Mouse (Mus musculus) v-Abl transformed pro-B cells (cell line): ENCODE measurements at regions not wholly inside any gene's neighbourhood (a gene's known extent, or its start where the extent isn't known, plus 50 kb on each side); places are given as distances from the start of the nearest gene placed in this dataset.

Experiments used
- in situ Hi-C, 2 experiments: fragments of 400-800 bp; cut with MboI; formaldehyde crosslinking; loops; one replicate each; pipeline ENCODE4 v1.15.1; 2025; ENCODE audit not compliant: unreplicated experiment in 2 of 2

DNA sequence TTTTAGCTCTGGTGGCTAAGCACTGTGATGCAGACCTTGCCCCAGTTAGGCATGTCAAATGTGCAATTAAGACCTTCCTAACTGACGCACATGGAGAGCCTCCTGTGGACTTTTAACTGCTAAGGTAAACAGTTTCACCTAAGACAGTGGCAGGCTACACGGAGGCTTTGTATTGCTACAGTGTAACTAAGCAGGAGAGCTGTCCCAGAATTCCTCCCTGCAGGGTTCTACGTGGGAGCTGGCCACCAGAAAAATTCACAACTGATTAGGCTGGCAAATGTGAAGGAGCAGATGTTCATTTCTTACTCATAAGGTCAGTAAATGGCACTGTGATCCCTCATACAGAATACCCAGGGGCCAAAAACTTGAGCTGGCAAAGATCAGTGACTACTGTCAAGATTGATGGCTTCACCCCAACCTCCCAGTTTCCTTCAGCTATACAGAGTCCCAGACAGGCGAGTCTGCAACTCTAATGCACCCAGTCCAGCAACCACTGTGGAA, 165.5 kb upstream of the Ift57 start:
- in situ Hi-C loops: loop anchor here (5.0 to 25.0 kb wide), 4 partner anchors 221 to 581 kb away; no protein-coding TSS in a partner anchor

DNA sequence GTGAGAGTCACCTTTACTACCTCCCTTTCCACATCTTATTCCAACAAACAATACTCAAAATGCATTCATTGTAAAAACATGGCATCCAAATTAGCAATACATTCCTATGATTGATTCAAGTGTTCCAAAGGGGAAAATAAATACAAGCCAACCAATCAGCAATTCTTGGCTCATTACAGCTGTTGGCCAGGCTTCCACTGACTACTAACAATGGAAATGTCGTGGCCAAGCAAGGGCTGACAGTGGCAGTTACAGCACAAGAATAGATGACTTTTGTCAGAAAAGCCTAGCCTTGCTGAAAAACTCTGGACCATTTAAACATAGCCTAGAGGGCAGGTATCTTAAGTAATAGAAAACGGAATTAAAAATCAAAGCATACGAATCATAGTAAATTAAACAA, 148.8 kb upstream of the Ift57 start:
- in situ Hi-C loops: no loop called here

DNA sequence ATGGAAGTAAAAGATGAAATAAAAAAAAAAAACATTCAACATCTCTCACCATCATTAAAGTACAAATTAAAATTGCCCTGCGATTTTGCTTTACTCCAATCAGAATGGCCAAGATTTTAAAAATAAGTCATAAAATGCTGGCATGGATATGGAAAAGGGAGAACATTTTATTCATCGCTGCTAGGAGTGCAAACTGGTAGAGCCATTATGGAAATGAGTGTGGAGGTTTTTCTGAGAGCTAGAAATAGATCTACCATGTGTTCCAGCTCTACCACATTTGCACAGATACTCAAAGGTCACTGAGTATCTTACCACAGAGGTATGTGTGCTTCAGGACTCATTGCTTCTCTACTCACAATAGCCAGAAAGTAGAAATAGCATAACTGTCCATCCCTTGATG, 129.0 kb upstream of the Ift57 start:
- in situ Hi-C loops: no loop called here

DNA sequence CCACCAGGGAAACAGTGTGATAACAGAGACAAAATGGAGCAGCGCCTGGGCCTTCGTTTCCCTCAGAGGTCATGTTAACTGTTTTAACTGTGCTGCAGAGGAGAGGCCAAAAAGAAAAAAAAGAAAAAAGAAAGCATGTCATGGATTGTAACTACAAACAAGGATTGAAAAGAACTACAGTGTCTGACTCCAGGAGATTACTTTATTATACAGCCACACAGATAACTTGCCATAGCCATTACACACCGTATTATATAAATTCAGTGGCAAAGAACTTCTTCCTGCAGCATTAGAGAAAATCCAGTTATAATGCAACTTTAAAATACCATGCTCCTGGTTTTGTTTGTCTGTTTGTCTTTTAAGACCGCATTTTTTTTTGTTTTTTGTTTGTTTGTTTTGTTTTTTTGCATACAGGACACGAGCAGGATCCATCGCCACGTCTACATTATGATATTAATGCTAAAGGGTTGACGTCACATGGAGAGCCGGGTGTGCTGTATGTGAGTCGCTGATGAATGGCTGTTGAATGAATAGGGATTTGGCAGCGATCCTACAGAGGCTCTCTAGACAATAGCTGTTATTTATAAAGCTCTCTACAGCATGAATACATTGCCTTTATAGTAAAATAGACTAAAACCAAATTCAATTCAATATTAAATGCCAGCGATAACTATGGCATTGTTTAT, 126.4 kb upstream of the Ift57 start:
- in situ Hi-C loops: no loop called here

DNA sequence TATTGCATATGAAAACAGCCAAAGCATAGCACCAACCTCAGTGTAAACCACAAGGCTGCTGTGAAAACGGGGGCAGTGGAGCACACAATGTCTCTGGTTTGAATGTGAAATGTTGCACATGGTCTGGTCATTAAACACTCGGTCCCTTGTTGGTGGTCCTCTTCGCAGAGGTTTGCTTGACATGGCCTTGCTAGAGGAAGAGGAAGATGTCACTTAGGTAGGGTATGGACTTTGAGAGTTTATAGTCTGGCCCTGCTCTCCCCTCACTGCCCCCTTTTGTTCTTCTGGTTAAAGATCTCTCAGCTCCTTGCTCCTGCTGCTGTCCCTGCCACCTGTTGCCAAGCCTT, 125.9 kb upstream of the Ift57 start:
- in situ Hi-C loops: no loop called here

DNA sequence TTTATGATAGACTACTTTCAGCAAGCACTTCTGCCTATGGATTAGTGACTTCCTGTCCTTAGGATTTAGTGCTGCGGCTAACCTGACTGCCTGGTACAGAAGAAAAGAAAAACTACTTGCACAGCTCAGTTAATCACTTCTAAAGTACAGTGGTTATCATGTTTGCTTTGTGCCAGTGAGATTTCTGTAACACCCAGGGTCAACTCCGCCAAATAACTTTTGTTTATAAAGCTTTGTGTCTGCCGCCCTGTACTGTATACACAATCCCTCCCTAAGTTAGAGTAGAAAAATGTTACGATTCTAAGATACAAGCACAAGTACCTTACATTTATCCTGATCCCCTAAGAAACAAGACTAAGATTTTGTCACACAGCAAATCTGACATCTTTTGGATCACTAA, 120.1 kb upstream of the Ift57 start:
- in situ Hi-C loops: no loop called here

DNA sequence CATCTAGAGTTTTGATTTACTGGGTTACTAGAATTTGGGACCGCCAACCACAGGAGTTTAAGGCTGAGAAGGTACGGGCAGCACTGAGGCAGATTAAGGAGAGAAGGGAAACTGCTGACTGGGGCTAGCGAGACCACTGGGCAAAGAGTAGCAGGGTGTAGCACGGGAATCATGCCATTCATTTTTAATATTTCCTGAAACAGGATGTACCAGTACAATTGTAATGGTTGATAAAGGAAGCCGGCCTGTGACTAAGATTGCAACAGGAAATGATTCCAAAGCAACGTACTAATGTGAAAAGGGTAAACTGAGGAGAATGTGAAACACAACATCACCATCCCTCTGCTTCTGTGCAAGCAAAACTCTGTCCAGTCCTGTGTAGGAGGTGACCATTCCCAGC, 118.3 kb upstream of the Ift57 start:
- in situ Hi-C loops: no loop called here

DNA sequence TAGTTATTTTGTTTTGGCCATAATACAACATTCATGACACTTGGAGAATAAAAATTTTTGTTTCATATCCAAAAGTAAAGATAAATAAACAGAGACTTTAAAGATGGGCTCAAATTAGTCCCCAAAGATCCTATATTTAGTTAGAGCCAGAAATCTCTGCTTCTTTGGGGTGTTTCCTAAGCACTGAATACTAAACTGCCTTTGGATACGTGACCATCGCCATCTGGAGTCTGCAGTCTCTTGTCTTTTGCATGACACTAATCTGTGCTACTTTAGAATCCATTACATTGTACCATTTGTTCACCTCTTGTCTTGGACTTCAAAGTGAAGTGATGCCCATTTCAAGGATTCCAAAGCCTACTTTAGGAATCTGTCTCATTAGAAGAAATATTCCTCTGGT, 92.5 kb upstream of the Ift57 start:
- in situ Hi-C loops: no loop called here

DNA sequence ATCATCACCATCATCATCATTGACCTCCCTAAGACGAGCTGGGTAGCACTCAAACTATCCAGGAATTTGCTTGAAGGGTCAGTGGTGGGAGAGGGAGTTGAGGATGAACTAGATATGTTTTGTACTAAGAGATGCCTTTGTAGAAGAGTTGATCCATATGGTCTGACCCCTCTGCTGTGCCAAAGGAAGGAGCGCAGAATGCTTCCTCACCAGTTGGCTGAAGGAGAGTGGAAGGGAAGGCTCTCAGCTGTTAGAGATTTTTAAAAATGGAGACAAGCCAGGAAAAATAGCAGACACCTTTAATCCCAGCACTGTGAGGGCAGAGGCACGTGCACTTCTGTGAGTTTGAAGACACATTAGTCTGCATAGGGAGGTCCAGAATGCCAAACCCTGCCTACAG, 84.2 kb upstream of the Ift57 start:
- in situ Hi-C loops: no loop called here

DNA sequence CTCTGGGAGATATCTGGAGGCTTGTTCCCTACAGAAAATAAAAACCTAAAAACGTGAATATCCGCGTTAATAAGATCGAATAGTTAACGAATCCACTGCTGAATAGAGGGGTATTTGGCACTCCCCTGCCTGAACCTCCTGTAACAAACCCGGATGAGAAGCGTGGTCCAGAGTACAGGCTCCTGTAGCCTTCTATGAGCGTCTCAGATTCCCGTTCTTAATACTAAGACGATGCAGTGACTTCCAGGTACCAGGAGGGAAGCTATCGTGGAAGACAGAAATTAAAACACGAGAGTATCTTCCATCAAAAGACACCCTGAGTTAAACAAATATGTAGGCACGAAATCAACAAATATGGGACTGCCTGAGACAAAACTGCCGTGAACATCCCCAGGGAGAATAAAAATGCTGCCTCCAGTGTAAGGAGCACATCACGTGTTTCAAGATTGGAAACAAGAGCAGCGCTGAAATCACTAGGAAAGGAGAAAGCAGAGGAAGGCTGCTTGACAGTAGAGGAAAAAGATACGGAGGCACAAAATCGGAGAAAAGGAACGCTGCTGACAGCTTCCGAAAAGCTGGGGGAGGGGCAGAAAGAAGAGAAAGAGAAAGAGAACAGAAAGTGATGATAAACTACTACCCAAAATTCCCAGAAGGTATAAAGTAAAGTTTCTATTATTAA, 83.6 kb upstream of the Ift57 start:
- in situ Hi-C loops: no loop called here

DNA sequence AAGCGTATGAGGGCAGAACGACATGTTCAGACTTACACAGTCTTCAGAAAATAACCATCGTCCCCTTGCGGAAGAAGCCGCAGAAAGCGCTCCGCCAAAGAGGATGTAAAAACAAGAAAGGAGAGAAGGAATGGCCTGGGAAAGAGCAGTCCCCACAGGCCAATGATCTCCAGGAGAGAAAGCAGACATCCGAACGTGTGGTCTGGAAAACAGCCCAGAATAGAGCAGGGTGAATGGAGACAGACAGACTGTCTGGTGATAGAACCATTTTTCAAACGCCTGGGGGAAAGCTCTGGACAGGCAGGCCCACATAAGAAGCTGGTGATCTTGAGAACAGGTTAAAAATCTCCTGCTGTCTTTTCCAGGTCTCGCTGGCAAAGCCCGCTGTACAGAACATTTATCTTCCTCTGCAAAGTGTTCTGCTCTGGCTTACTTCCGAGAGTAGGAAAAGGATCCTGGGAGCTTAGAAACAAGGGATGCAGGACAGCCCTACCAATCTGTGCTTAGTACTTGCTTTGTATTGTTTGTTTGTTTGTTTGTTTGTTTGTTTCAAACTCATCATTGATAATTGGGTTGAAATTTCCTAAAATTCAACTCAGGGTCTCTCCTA, 82.7 kb upstream of the Ift57 start:
- in situ Hi-C loops: no loop called here

DNA sequence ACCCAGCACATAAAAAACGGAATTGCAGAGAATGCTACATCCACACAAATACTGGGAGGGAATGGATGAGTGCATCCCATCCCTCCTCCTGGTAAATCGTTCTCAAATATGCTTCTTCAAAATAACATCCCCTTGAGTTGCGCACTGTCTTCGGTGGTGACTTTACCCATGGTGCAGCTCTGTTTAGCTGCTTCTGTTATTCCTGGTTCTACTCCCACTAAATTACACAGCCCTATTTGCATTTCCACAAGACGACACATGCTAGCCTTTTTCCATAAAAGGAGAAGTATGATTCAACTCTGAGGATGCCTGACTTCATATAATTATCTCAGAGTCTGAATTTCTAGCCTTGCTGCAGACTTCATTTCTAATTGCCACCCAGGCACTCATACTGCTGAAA, 65.5 kb upstream of the Ift57 start:
- in situ Hi-C loops: loop anchor here in 1 of 2 experiments (25.0 kb wide), 1 partner anchor 1104 kb away; no protein-coding TSS in a partner anchor

DNA sequence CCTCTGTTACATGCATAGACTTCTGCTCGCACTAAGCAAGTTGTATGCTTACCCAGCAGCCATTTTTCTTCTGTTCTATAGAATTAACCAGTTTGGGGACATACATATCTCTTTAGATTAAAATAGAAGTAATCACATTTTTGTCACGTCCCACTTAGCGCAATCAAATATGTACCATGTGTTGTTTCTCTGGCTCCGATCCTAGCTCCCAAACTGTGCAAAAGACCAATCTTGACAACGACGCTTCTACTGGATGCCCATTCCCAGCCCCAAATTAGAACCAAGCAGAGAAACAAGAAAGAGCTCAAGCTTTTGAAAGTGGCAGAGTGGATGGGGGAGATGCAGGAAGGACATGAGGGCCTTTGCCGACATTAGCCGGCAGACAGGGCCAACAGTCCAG, 63.5 kb upstream of the Ift57 start:
- in situ Hi-C loops: loop anchor here in 1 of 2 experiments (25.0 kb wide), 1 partner anchor 1102 kb away; no protein-coding TSS in a partner anchor

DNA sequence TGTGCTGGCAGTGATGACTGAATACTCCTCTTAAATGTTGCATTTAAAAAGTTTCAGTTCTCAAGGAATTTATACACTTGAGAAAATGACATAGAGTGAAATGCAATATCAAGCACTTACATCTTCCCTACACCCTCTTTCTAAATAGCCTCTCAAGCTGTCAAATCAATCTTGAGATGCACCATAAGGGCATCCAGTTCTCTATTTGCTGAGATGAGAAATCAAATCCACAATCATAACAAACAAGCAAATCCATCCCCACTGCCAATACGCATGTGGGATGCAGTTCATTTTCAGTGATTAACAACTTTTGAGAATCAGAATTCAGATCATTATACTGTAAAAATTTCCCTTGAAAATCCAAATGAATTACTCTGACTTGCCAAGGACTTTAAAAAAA, 62.6 kb upstream of the Ift57 start:
- in situ Hi-C loops: loop anchor here in 1 of 2 experiments (25.0 kb wide), 1 partner anchor 1101 kb away; no protein-coding TSS in a partner anchor

DNA sequence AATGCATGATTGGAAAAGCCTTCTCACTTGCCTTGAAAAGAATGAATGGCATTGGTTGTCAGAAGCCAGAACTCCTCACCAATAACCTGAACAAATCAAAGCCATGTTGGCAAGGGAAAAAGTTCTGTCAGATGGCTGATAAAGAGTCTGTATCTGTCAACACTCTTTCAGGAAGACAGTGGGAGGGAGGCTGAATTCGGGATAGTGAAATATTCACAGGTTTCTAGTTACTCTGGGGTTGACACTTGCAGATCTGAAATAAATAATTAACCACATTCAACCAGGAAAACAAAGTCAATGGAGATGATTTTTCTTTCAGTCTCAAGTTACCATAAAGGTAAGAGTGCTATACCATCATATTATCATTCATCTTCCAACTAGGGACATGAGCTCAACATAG, 56.3 kb upstream of the Ift57 start:
- in situ Hi-C loops: loop anchor here (10.0 to 25.0 kb wide), 3 partner anchors 652 to 1095 kb away; no protein-coding TSS in a partner anchor

DNA sequence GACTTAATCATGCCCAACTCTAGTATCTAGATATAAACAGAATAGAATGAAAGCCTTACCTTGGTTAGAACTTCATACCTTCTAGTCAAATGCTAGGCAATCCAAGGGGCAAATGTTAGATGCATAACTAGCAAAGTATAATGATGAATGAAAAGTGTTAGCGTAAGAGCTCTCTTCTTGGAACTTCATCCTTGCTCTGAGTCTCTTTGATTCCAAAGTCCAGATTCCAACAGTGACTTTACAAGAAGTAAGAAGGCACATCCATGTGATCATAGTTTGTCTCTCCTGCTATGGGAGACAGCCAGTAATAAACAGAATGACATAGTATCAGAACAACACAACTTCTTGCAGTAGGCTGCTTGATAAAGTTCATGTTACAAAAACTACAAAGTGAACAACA, 54.6 kb upstream of the Ift57 start:
- in situ Hi-C loops: loop anchor here (10.0 to 25.0 kb wide), 3 partner anchors 650 to 1093 kb away; no protein-coding TSS in a partner anchor

DNA sequence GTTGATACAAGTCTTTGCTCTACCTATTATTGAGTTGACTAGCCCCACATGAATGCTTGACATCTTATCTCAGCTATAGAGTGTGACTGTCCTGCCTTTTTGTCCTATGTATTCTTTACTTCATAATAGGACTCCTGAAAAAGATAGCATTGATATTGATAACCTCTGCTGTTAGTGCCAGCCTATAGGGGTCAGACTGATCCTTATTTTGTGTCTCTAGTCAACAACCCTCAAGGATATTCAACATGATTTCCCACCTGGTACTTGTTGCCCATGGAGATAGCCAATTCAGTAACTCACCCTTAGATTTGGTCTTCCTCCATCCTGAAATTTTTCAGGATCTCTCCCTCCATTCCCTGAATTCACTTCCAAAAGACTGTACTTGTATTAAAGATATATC, 52.6 kb upstream of the Ift57 start:
- in situ Hi-C loops: loop anchor here (10.0 to 25.0 kb wide), 3 partner anchors 648 to 1091 kb away; no protein-coding TSS in a partner anchor
